Mouse (Mus musculus) liver, postnatal 0 days (tissue): ENCODE data around the gene Themis3. TPM values are rescaled to one million over a fixed set of nuclear protein-coding genes. Genes with fewer than 3 reads are reported as not detected.

Source experiments
- ATAC-seq: fragments of 200-750 bp; cut with Nextera tagmentation; 2 replicates; pipeline ENCODE4 v1.8.0; 2017; ENCODE audit warnings: mild to moderate bottlenecking, moderate library complexity
- DNase-seq: peaks from one replicate; pipeline ENCODE4 v3.0.0-alpha.2; 2016
- H3K27ac ChIP-seq: fragments of 300-500 bp; sonication (generic); 2 replicates; pipeline ENCODE4 v1.5.1; 2014; ENCODE audit warnings: antibody characterized with exemption, moderate library complexity, mild to moderate bottlenecking, low read depth
- H3K27me3 ChIP-seq: fragments of 300-500 bp; sonication (generic); 2 replicates; pipeline ENCODE4 v1.6.1; 2014; ENCODE audit warnings: low read length, control low read depth, mixed read lengths; ENCODE audit not compliant: insufficient read depth
- H3K36me3 ChIP-seq: fragments of 300-500 bp; sonication (generic); replicated peaks from 2 replicates; pipeline ENCODE4 v1.6.1; 2014; ENCODE audit warnings: mild to moderate bottlenecking, control low read depth, low read length, moderate library complexity, mixed read lengths; ENCODE audit not compliant: insufficient read depth
- H3K4me1 ChIP-seq: fragments of 300-500 bp; sonication (generic); 2 replicates; pipeline ENCODE4 v1.6.1; 2014; ENCODE audit warnings: antibody characterized with exemption, mild to moderate bottlenecking, control low read depth; ENCODE audit not compliant: insufficient read depth
- H3K4me2 ChIP-seq: fragments of 300-500 bp; sonication (generic); 2 replicates; pipeline ENCODE4 v1.6.1; 2014; ENCODE audit warnings: low read depth, mild to moderate bottlenecking, low read length, moderate library complexity, mixed read lengths
- H3K4me3 ChIP-seq: fragments of 300-500 bp; sonication (generic); 2 replicates; pipeline ENCODE4 v1.5.1; 2014; ENCODE audit warnings: low read depth, low read length
- H3K9ac ChIP-seq: fragments of 300-500 bp; sonication (generic); replicated peaks from 2 replicates; pipeline ENCODE4 v1.6.1; 2014; ENCODE audit warnings: mild to moderate bottlenecking, moderate library complexity
- H3K9me3 ChIP-seq: fragments of 300-500 bp; sonication (generic); 2 replicates; pipeline ENCODE4 v1.6.1; 2016; ENCODE audit warnings: mild to moderate bottlenecking, control low read depth, low read length, mixed read lengths
- CTCF ChIP-seq: sonication (generic); IDR thresholded peaks from 2 replicates; pipeline ENCODE4 v1.5.1; 2016; ENCODE audit warnings: antibody characterized with exemption, low read depth
- EP300 ChIP-seq: IDR thresholded peaks from 2 replicates; pipeline ENCODE4 v1.6.1; 2016; ENCODE audit warnings: antibody characterized with exemption, low read depth, mild to moderate bottlenecking
- WGBS: fragments of 180-500 bp; shearing (Covaris S2); extraction: QIAGEN DNeasy Blood & Tissue Kit; methylation state at CpG from one replicate; pipeline ENCODE4 v1.1.7; 2014; ENCODE audit not compliant: insufficient replicate concordance; 5-methylcytosine and 5-hydroxymethylcytosine counted together
- polyA plus RNA-seq: library from polyadenylated mRNA; unstranded; fragments of >200 nt; fragmentation: Nextera tagmentation; extraction: Ambion mirVana; gene quantifications from 2 replicates; pipeline ENCODE4 v1.2.1, GENCODE M21; 2015

Themis3 gene
- polyA plus RNA-seq, 1 experiment from 2014 or later: 0.04 TPM

- Histone ChIP-seq H3K27me3 (no peaks in the 10 kb centered on the region), H3K9ac (no peak overlapping the region), H3K4me1 (no peaks in the 10 kb centered on the region), H3K4me2 (no peak overlapping the region), H3K36me3 (no peaks in the 10 kb centered on the region), H3K4me3 (no peak overlapping the region), H3K9me3 (no peaks in the 10 kb centered on the region), H3K27ac (no peak overlapping the region)
- DNase-seq: no peak
- ATAC-seq: no peak
- no peak for TF ChIP-seq CTCF
- TF ChIP-seq EP300: no peak
- 72% methylated on average over 5 of the region's 5 CpGs for WGBS
Observed at GRCm38 (mm10) chr17:66580990-66581389, 13.4 kb downstream of the Themis3 start.

GRCm38 (mm10) chr17:66578007-66578406, 16.4 kb downstream of the Themis3 start:
- Histone ChIP-seq H3K9me3 (no peaks in the 10 kb centered on the region), H3K27me3 (no peaks in the 10 kb centered on the region), H3K4me3 (no peak overlapping the region), H3K4me1 (no peaks in the 10 kb centered on the region), H3K4me2 (no peak overlapping the region), H3K9ac (no peak overlapping the region), H3K27ac (no peak overlapping the region), H3K36me3 (no peaks in the 10 kb centered on the region)
- no peak for TF ChIP-seq EP300
- peak; percentile 65 for TF ChIP-seq CTCF
- DNase-seq: peak; percentile 39
- WGBS: 25% methylated on average over 6 of the region's 6 CpGs
- no peak for ATAC-seq

- 71% methylated on average over 6 of the region's 6 CpGs for WGBS
- DNase-seq: no peak
- no peak overlapping the region for H3K9ac ChIP-seq
- H3K36me3 ChIP-seq: no peaks in the 10 kb centered on the region
- H3K4me2 ChIP-seq: no peak overlapping the region
- H3K27ac ChIP-seq: no peak overlapping the region
- ATAC-seq: no peak
- no peaks in the 10 kb centered on the region for H3K4me1 ChIP-seq
- H3K4me3 ChIP-seq: no peak overlapping the region
- H3K9me3 ChIP-seq: no peaks in the 10 kb centered on the region
- no peaks in the 10 kb centered on the region for H3K27me3 ChIP-seq
- TF ChIP-seq EP300: no peak
Observed at GRCm38 (mm10) chr17:66577507-66577906, 16.9 kb downstream of the Themis3 start.

- Histone ChIP-seq H3K4me3 (no peak overlapping the region), H3K27ac (no peak overlapping the region), H3K4me2 (no peak overlapping the region), H3K36me3 (no peaks in the 10 kb centered on the region), H3K9ac (no peak overlapping the region), H3K9me3 (no peaks in the 10 kb centered on the region), H3K27me3 (no peaks in the 10 kb centered on the region), H3K4me1 (no peaks in the 10 kb centered on the region)
- ATAC-seq (no peak), DNase-seq (no peak)
- WGBS: 71% methylated on average over 4 of the region's 4 CpGs
- TF ChIP-seq CTCF: no peak
- no peak for TF ChIP-seq EP300
Observed at GRCm38 (mm10) chr17:66572677-66573060, 21.8 kb downstream of the Themis3 start.

GRCm38 (mm10) chr17:66571860-66572676, 22.4 kb downstream of the Themis3 start:
- Histone ChIP-seq H3K9ac (no peak overlapping the region), H3K4me3 (no peak overlapping the region), H3K27ac (no peak overlapping the region), H3K36me3 (no peaks in the 10 kb centered on the region), H3K4me2 (no peak overlapping the region), H3K27me3 (no peaks in the 10 kb centered on the region), H3K9me3 (no peaks in the 10 kb centered on the region), H3K4me1 (no peaks in the 10 kb centered on the region)
- TF ChIP-seq CTCF (no peak), EP300 (no peak)
- WGBS: 79% methylated on average over 11 of the region's 11 CpGs
- no peak for DNase-seq
- ATAC-seq: no peak

GRCm38 (mm10) chr17:66564213-66564612, 30.2 kb downstream of the Themis3 start:
- H3K4me3 ChIP-seq: no peak overlapping the region
- WGBS: 63% methylated on average over 7 of the region's 7 CpGs
- no peaks in the 10 kb centered on the region for H3K9me3 ChIP-seq
- no peaks in the 10 kb centered on the region for H3K27me3 ChIP-seq
- DNase-seq (no peak), ATAC-seq (no peak)
- H3K4me2 ChIP-seq: no peak overlapping the region
- H3K27ac ChIP-seq: no peak overlapping the region
- H3K36me3 ChIP-seq: no peaks in the 10 kb centered on the region
- H3K4me1 ChIP-seq: no peaks in the 10 kb centered on the region
- TF ChIP-seq CTCF (no peak), EP300 (no peak)
- no peak overlapping the region for H3K9ac ChIP-seq

GRCm38 (mm10) chr17:66563551-66563950, 30.9 kb downstream of the Themis3 start:
- WGBS: 55% methylated on average over 1 of the region's 1 CpGs
- H3K9ac ChIP-seq: no peak overlapping the region
- ATAC-seq (no peak), DNase-seq (no peak)
- no peak for TF ChIP-seq CTCF
- no peak overlapping the region for H3K4me2 ChIP-seq
- no peak overlapping the region for H3K27ac ChIP-seq
- H3K36me3 ChIP-seq: no peaks in the 10 kb centered on the region
- no peak overlapping the region for H3K4me3 ChIP-seq
- H3K27me3 ChIP-seq: no peaks in the 10 kb centered on the region
- H3K4me1 ChIP-seq: no peaks in the 10 kb centered on the region
- no peaks in the 10 kb centered on the region for H3K9me3 ChIP-seq
